Mouse (Mus musculus) mouse embryonic stem cell (cell line): ENCODE results near the gene Dcdc2a.

ENCODE experiments used
- in situ Hi-C, 2 experiments: fragments of 300-500 bp; cut with MboI; formaldehyde crosslinking; loops; 1 replicate in 1 of 2; 3 replicates in 1 of 2; pipeline ENCODE4 v1.14.3; 2019 to 2020; ENCODE audit warnings: low sequenced_read_pairs in 2 of 2, low pct_unique_long_range_greater_than_20kb in 1 of 2, mixed read lengths in 1 of 2; ENCODE audit not compliant: unreplicated experiment in 1 of 2

The Dcdc2a gene

GRCm38 (mm10) chr13:25251893-25252292 is 196.1 kb downstream of the Dcdc2a start:
- in situ Hi-C loops: no loop called here

GRCm38 (mm10) chr13:25254478-25255263 is 198.9 kb downstream of the Dcdc2a start:
- in situ Hi-C loops: no loop called here

DNA sequence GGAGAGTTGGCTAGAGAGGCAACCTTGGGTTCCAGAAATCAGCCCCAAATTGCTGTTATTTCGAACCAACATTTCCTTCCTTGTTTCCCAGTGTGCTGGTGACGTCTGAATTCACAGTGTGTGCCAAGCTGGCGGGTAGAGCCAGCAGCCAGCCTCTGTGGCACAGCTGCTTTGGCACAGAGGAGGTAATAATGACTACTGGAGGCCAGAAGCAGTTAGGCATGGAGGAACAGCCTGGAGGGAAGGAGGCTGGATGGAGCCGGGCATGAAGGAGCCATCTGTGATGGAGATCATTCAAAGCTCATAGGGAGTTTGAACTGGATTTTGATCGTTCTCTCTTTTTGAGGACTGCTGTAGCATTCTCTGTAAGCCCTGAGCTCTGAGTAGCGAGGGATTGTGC is 201.8 kb downstream of the Dcdc2a start:
- in situ Hi-C loops: no loop called here
